In the genomic region with DNA sequence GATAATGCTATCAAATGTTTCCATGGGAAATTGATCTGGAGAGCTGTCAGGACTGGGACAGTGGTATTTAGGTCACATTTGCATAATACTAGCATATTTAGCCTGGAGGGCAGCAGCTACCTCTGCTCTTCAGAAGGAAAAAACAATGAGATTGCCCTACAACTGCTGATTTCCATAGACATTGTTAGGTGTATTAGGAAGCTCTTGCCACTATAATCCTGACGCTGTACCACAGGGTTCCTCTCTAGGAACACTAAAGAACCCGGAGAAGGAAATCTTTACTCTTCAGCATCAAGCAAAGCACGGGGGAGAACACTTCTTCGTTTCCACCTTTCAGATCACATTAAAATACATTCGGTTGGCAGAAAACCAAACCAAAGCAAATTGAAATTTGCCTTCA, we compare ENCODE assay signal across 42 mouse cellular contexts. TPM values are rescaled to one million over a fixed set of nuclear protein-coding genes. Genes with fewer than 3 reads are reported as not detected.
"Had no signal": no experiment of that assay in that cellular context is flagged by ENCODE, and none has a peak within 500 bp of the region (broad histone marks: within the 10 kb centered on the region; RNA-seq: fewer than 3 reads in every experiment).

No protein-coding gene starts in this region.

- H3K4me3 ChIP-seq: heart, embryonic 10.5 days; heart, embryonic 12.5 days; hindbrain, embryonic 10.5 days; hindbrain, embryonic 12.5 days; intestine, embryonic 15.5 days; kidney, embryonic 15.5 days; limb, embryonic 13.5 days; limb, embryonic 15.5 days had no signal

- ATAC-seq: hindbrain, embryonic 16.5 days; inflammation-experienced regulatory T-cells, adult 6 months; intestine, embryonic 15.5 days; intestine, postnatal 0 days had no signal

- H3K27me3 ChIP-seq: heart, embryonic 12.5 days; hindbrain, embryonic 12.5 days; intestine, embryonic 15.5 days; kidney, embryonic 15.5 days; limb, embryonic 13.5 days; limb, embryonic 15.5 days had no signal

- H3K4me1 ChIP-seq: heart, embryonic 10.5 days; heart, embryonic 12.5 days; hindbrain, embryonic 12.5 days; intestine, embryonic 15.5 days; kidney, embryonic 15.5 days; limb, embryonic 13.5 days; limb, embryonic 15.5 days had no signal

- H3K27ac ChIP-seq: heart, embryonic 10.5 days; hindbrain, embryonic 10.5 days; hindbrain, embryonic 12.5 days; hindbrain, embryonic 14.5 days; intestine, embryonic 15.5 days; kidney, embryonic 15.5 days; kidney, postnatal 0 days; limb, embryonic 13.5 days; limb, embryonic 15.5 days had no signal

- H3K9ac ChIP-seq: heart, embryonic 12.5 days; hindbrain, embryonic 12.5 days; hindbrain, embryonic 14.5 days; intestine, embryonic 15.5 days; kidney, embryonic 15.5 days; limb, embryonic 13.5 days; limb, embryonic 15.5 days had no signal

- DNase-seq: gastrocnemius, postnatal 10 days; gastrocnemius, postnatal 25 days; heart, adult 18-20 months; heart, postnatal 10 days; heart, postnatal 4 days; kidney, adult 18-20 months; kidney, adult 9 months; kidney, postnatal 14 days; kidney, postnatal 36 days; layer of hippocampus, adult 9-11 months; layer of hippocampus, postnatal 36 days; left cerebral cortex, postnatal 4 days had no signal

- H3K36me3 ChIP-seq: heart, embryonic 10.5 days; heart, embryonic 12.5 days; hindbrain, embryonic 10.5 days; hindbrain, embryonic 12.5 days; intestine, embryonic 15.5 days; kidney, embryonic 15.5 days; limb, embryonic 13.5 days; limb, embryonic 15.5 days had no signal

- H3K4me2 ChIP-seq: heart, embryonic 12.5 days; hindbrain, embryonic 12.5 days; hindbrain, embryonic 14.5 days; intestine, embryonic 15.5 days; kidney, embryonic 15.5 days; limb, embryonic 13.5 days; limb, embryonic 15.5 days had no signal

- H3K9me3 ChIP-seq: heart, embryonic 10.5 days; heart, embryonic 12.5 days; hindbrain, embryonic 10.5 days; hindbrain, embryonic 12.5 days; intestine, embryonic 15.5 days; kidney, embryonic 15.5 days; limb, embryonic 13.5 days; limb, embryonic 15.5 days had no signal

RNA-seq across cellular contexts. Expression of a gene that starts 11.4 kb away (rescaled TPM):
- total RNA-seq: gastrocnemius, adult 18-20 months; gastrocnemius, postnatal 10 days; gastrocnemius, postnatal 25 days; gastrocnemius, postnatal 4 days; granulocyte monocyte progenitor cell, adult 5-6 weeks; heart, adult 18-20 months; heart, adult 8-10 months; heart, postnatal 10 days; heart, postnatal 25 days; heart, postnatal 4 days; layer of hippocampus, adult 18-20 months; layer of hippocampus, adult 8-10 months; layer of hippocampus, postnatal 14 days; layer of hippocampus, postnatal 36 days; left cerebral cortex, adult 18-20 months; left cerebral cortex, adult 8-10 months; left cerebral cortex, postnatal 10 days; left cerebral cortex, postnatal 25 days; left cerebral cortex, postnatal 4 days; liver, adult 2 months had no signal
- polyA plus RNA-seq: heart, embryonic 10.5 days; heart, embryonic 12.5 days; heart, embryonic 14.5 days; heart, embryonic 16.5 days; hindbrain, embryonic 10.5 days; hindbrain, embryonic 12.5 days; hindbrain, embryonic 14.5 days; hindbrain, embryonic 16.5 days; intestine, embryonic 15.5 days; intestine, postnatal 0 days; kidney, embryonic 15.5 days; kidney, postnatal 0 days; large intestine, adult 2 months; limb, embryonic 11.5 days; limb, embryonic 13.5 days; limb, embryonic 15.5 days; liver, adult 2 months had no signal
